8 mouse cellular contexts compared by ENCODE assay signal in the genomic region with DNA sequence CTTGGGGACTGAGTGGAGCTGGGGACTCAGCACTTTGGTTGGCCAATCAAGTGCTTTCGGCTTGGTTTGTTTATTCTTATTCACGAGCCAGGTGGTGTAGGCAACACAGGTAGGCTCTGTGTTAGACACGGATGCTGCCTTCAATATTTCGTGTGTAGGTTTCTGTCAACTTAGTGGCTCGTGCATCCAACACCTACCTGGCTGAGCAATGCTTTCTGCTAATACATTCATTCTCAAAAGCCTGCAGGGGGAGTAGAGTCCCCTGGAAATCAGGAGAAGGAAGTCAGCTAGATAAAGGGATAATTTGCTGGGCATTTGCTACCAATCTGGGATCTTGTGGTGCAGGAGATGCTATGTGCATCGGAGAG. TPM values are rescaled to one million over a fixed set of nuclear protein-coding genes. Genes with fewer than 3 reads are reported as not detected.
DNase-seq lines count a peak whose midpoint lies in the region; ATAC-seq and TF ChIP-seq lines count a peak whose summit lies in the region.

No protein-coding gene starts in this region.

- peak overlapping the region; percentile 80 for H3K4me3 ChIP-seq in heart, embryonic 10.5 days
- H3K4me3 ChIP-seq in E14TG2a.4 (replicated peaks; ENCODE audit: low read length): peak overlapping the region; percentile 83
- peak overlapping the region; percentile 81 for H3K4me3 ChIP-seq in forebrain, embryonic 10.5 days
- peak overlapping the region; percentile 84 to 90 for H3K4me3 ChIP-seq in liver, embryonic 14.5 days (ENCODE audit: insufficient read depth in 1 of 2, low read depth in 2 of 2, low read length in 2 of 2)

- no peaks in the 10 kb centered on the region for H3K9me3 ChIP-seq in heart, embryonic 10.5 days
- H3K9me3 ChIP-seq in E14TG2a.4 (ENCODE audit: low read length): no peaks in the 10 kb centered on the region
- no peaks in the 10 kb centered on the region for H3K9me3 ChIP-seq in forebrain, embryonic 10.5 days
- H3K9me3 ChIP-seq in liver, embryonic 14.5 days (ENCODE audit: control insufficient read depth, low read length): no peaks in the 10 kb centered on the region

- no peak for TF ChIP-seq CTCF in E14TG2a.4 (conservative IDR thresholded peaks at IDR 0.05; ENCODE audit: low read length)
- no peak for TF ChIP-seq CTCF in liver, embryonic 14.5 days (IDR thresholded peaks at IDR 0.05; ENCODE audit: low read depth)

- no peak for DNase-seq in heart, embryonic 10.5 days (ENCODE audit: low spot score)
- no peak for DNase-seq in heart, adult 8-10 months (ENCODE audit: low spot score)
- no peak for DNase-seq in forebrain, embryonic 10.5 days (ENCODE audit: extremely low spot score, low spot score)
- DNase-seq in liver, embryonic 14.5 days (ENCODE audit: low read depth in 3 of 3, low spot score in 3 of 3): no peak
- no peak for DNase-seq in right cerebral cortex, postnatal 4 days
- no peak for DNase-seq in spleen, postnatal 14 days (ENCODE audit: low spot score in 2 of 2)
- DNase-seq in thymus, postnatal 4 days: no peak

- WGBS in heart, embryonic 10.5 days: 34% methylated on average over 6 of the region's 6 CpGs
- 36% methylated on average over 6 of the region's 6 CpGs for WGBS in forebrain, embryonic 10.5 days
- 19% methylated on average over 6 of the region's 6 CpGs for WGBS in liver, embryonic 14.5 days (ENCODE audit: insufficient replicate concordance)

- TF ChIP-seq EP300 in liver, embryonic 14.5 days (IDR thresholded peaks at IDR 0.05; ENCODE audit: low read depth): no peak

- peaks cover 7% of the 10 kb centered on the region; the same call in 1 of the 2 replicates for H3K27me3 ChIP-seq in heart, embryonic 10.5 days (ENCODE audit: insufficient read depth, poor library complexity, severe bottlenecking)
- H3K27me3 ChIP-seq in E14TG2a.4 (ENCODE audit: insufficient read depth, low read length): peaks cover 18% of the 10 kb centered on the region
- H3K27me3 ChIP-seq in forebrain, embryonic 10.5 days (ENCODE audit: poor library complexity, severe bottlenecking): peaks cover 17% of the 10 kb centered on the region
- no peaks in the 10 kb centered on the region for H3K27me3 ChIP-seq in liver, embryonic 14.5 days (ENCODE audit: control insufficient read depth, insufficient read depth, low read length)

- peak overlapping the region; percentile 96 for H3K4me2 ChIP-seq in liver, embryonic 14.5 days (ENCODE audit: low read depth)

- no peaks in the 10 kb centered on the region for H3K36me3 ChIP-seq in heart, embryonic 10.5 days
- no peaks in the 10 kb centered on the region for H3K36me3 ChIP-seq in E14TG2a.4 (ENCODE audit: insufficient read depth, low read length)
- no peaks in the 10 kb centered on the region for H3K36me3 ChIP-seq in forebrain, embryonic 10.5 days (replicated peaks)
- H3K36me3 ChIP-seq in liver, embryonic 14.5 days (replicated peaks; ENCODE audit: control insufficient read depth, insufficient read depth, low read depth): no peaks in the 10 kb centered on the region; the same call in none of the 2 replicates

- peaks cover 9% of the 10 kb centered on the region for H3K4me1 ChIP-seq in heart, embryonic 10.5 days
- H3K4me1 ChIP-seq in E14TG2a.4 (replicated peaks; ENCODE audit: low read depth, low read length): peaks cover 8% of the 10 kb centered on the region; the same call in 1 of the 2 replicates
- peaks cover 23% of the 10 kb centered on the region for H3K4me1 ChIP-seq in forebrain, embryonic 10.5 days
- peaks cover 40 to 45% of the 10 kb centered on the region in 2 experiments for H3K4me1 ChIP-seq in liver, embryonic 14.5 days (replicated peaks; ENCODE audit: control insufficient read depth in 2 of 2, insufficient read depth in 2 of 2, low read length in 1 of 2)

- no peak for ATAC-seq in liver, embryonic 14.5 days (ENCODE audit: insufficient read depth)

- H3K9ac ChIP-seq in liver, embryonic 14.5 days (replicated peaks): peak overlapping the region; percentile 82

- peak overlapping the region; percentile 90; the same call in 1 of the 2 replicates for H3K27ac ChIP-seq in heart, embryonic 10.5 days
- peak overlapping the region; percentile 92 for H3K27ac ChIP-seq in forebrain, embryonic 10.5 days
- peak overlapping the region; percentile 13 for H3K27ac ChIP-seq in liver, embryonic 14.5 days

RNA-seq across cellular contexts. Expression of a gene that starts 1.0 kb away (rescaled TPM):
- 3.0 and 4.6 TPM in 2 replicates for polyA plus RNA-seq in heart, embryonic 10.5 days (2016; fragmentation: Nextera tagmentation; extraction: Ambion mirVana)
- total RNA-seq in heart, adult 8-10 months (2022): 1 to 10 TPM; 3.5 to 4.6 (median 4.4) TPM
- 4.2 and 4.4 TPM in 2 replicates for polyA plus RNA-seq in forebrain, embryonic 10.5 days (2016; fragmentation: Nextera tagmentation; extraction: Ambion mirVana)
- polyA plus RNA-seq in liver, embryonic 14.5 days (2012; rRNA removed): 3.6 and 4.5 TPM in 2 replicates
- 10.2 and 13.5 TPM in 2 replicates for polyA plus RNA-seq in liver, embryonic 14.5 days (2014; fragmentation: Nextera tagmentation; extraction: Ambion mirVana)

RNA-seq across cellular contexts. Expression of a gene that starts 13.8 kb away (rescaled TPM):
- 0.25 and 0.60 TPM in 2 replicates for polyA plus RNA-seq in heart, embryonic 10.5 days (2016; fragmentation: Nextera tagmentation; extraction: Ambion mirVana)
- 1 to 10 TPM; 4.0 to 7.3 (median 5.7) TPM for total RNA-seq in heart, adult 8-10 months (2022)
- 0.12 and 0.14 TPM in 2 replicates for polyA plus RNA-seq in forebrain, embryonic 10.5 days (2016; fragmentation: Nextera tagmentation; extraction: Ambion mirVana)
- polyA plus RNA-seq in liver, embryonic 14.5 days (2012; rRNA removed): 0.93 TPM in 2 replicates
- 1.9 and 2.7 TPM in 2 replicates for polyA plus RNA-seq in liver, embryonic 14.5 days (2014; fragmentation: Nextera tagmentation; extraction: Ambion mirVana)

RNA-seq across cellular contexts. Expression of a gene that starts 55.0 kb away (rescaled TPM):
- polyA plus RNA-seq in heart, embryonic 10.5 days (2016; fragmentation: Nextera tagmentation; extraction: Ambion mirVana): 9.7 and 17.8 TPM in 2 replicates
- 10 to 100 TPM in 2 of 4 experiments, 1 to 10 TPM in 2; 4.8 to 11.7 (median 8.9) TPM for total RNA-seq in heart, adult 8-10 months (2022)
- polyA plus RNA-seq in forebrain, embryonic 10.5 days (2016; fragmentation: Nextera tagmentation; extraction: Ambion mirVana): 40.8 and 41.1 TPM in 2 replicates
- 0.63 and 0.74 TPM in 2 replicates for polyA plus RNA-seq in liver, embryonic 14.5 days (2012; rRNA removed)
- 0.60 and 0.66 TPM in 2 replicates for polyA plus RNA-seq in liver, embryonic 14.5 days (2014; fragmentation: Nextera tagmentation; extraction: Ambion mirVana)

Comparison
In these comparisons a context has a peak if more than half of its experiments do, and no peak if none do; other contexts are left out.
1. H3K27ac ChIP-seq: peak in every context shown above with its lines; median percentile 92 in forebrain, embryonic 10.5 days; 90 in heart, embryonic 10.5 days; 13 in liver, embryonic 14.5 days.